Mouse (Mus musculus): ENCODE measurements around the gene Phf24.
"Not testable (repeated sequence)": the region's sequence is repeated elsewhere in the genome, so short reads cannot be mapped to it uniquely, and the experiment has no call there.

Phf24 gene

GRCm38 (mm10) chr4:42950065-42950558 lies 33.7 kb downstream of the Phf24 start:
- peak; percentile 71 for DNase-seq (ENCODE audit: low spot score)

- no peak for DNase-seq (ENCODE audit: low spot score)
Measured at GRCm38 (mm10) chr4:42951206-42952195, 35.0 kb downstream of the Phf24 start.

- DNase-seq (ENCODE audit: low spot score) = no peak
Measured at GRCm38 (mm10) chr4:42952563-42952962, 36.1 kb downstream of the Phf24 start.

- DNase-seq (ENCODE audit: low spot score) = no peak
Measured at GRCm38 (mm10) chr4:42953435-42954094, 37.1 kb downstream of the Phf24 start.

GRCm38 (mm10) chr4:42954297-42954696 lies 37.8 kb downstream of the Phf24 start:
- peak; percentile 46 for DNase-seq (ENCODE audit: low spot score)

- no peak for DNase-seq (ENCODE audit: low spot score)
Measured at GRCm38 (mm10) chr4:42955200-42955599, 38.7 kb downstream of the Phf24 start.

- DNase-seq (ENCODE audit: low spot score) = no peak
Measured at GRCm38 (mm10) chr4:42956581-42956980, 40.1 kb downstream of the Phf24 start.

- no peak for DNase-seq (ENCODE audit: low spot score)
Measured at GRCm38 (mm10) chr4:42957306-42957705, 40.8 kb downstream of the Phf24 start.

GRCm38 (mm10) chr4:42957979-42958378 lies 41.5 kb downstream of the Phf24 start:
- DNase-seq (ENCODE audit: low spot score) = no peak

GRCm38 (mm10) chr4:42958942-42959341 lies 42.5 kb downstream of the Phf24 start:
- DNase-seq (ENCODE audit: low spot score) = no peak

- DNase-seq (ENCODE audit: low spot score) = no peak
Measured at GRCm38 (mm10) chr4:42959382-42959781, 42.9 kb downstream of the Phf24 start.

- no peak for DNase-seq (ENCODE audit: low spot score)
Measured at GRCm38 (mm10) chr4:42961592-42961991, 45.1 kb downstream of the Phf24 start.

GRCm38 (mm10) chr4:42963480-42963879 lies 47.0 kb downstream of the Phf24 start:
- DNase-seq (ENCODE audit: low spot score) = no peak

- DNase-seq (ENCODE audit: low spot score) = no peak
Measured at GRCm38 (mm10) chr4:42965039-42965719, 48.7 kb downstream of the Phf24 start.

- DNase-seq (ENCODE audit: low spot score) = no peak
Measured at GRCm38 (mm10) chr4:42969304-42969703, 52.8 kb downstream of the Phf24 start, which contains the start of gene 1700022I11Rik. Gene 1700022I11Rik, plus strand, starts transcription at chr4:42969604.

GRCm38 (mm10) chr4:42972952-42973351 lies 56.5 kb downstream of the Phf24 start:
- no peak for DNase-seq (ENCODE audit: low spot score)

GRCm38 (mm10) chr4:42973868-42974267 lies 57.4 kb downstream of the Phf24 start:
- no peak for DNase-seq (ENCODE audit: low spot score)

GRCm38 (mm10) chr4:42978062-42978461 lies 61.6 kb downstream of the Phf24 start:
- DNase-seq (ENCODE audit: low spot score) = no peak

GRCm38 (mm10) chr4:42980467-42980866 lies 64.0 kb downstream of the Phf24 start:
- not testable (repeated sequence) for DNase-seq (ENCODE audit: low spot score)

GRCm38 (mm10) chr4:42988296-42988695 lies 71.8 kb downstream of the Phf24 start:
- no peak for DNase-seq (ENCODE audit: low spot score)
